ENCODE assay signal across 7 mouse cellular contexts in the genomic region with DNA sequence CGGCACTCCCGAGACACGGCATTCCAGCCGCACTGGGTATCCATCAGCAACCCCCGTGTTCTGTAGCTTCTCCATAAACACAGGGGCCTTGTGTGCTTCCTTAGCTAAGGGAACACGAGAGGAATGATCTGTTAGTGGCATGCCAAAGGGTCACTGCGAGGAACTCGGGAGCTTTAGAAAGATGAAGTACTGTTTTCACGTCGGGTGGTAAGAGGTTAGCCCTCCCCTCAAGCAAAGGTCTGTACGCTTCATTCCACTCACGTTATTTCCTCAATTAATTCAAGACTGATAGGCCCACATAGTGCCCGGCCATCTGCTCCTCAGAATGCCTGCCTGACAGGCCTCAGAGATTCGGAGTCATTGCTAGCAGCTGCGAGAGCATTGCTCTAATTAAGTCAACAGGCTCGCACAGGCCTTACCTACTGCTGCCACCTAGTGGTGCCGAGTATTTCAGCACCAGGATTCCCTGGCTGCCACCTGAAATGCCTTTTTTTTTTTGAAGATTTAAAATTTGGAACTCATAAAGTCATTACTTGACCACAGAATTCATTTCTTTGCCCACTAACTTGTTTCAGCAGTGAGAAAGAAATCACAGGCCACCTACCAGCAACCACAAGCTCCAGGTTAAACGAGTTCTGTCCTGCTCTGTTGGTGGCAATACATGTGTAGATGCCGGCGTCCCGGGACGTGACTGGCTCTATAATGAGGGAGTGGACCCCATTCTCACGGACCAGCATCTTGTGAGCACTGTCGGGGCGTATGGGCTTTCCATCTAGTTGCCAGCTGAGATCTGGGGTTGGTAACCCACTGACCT. TPM values are rescaled to one million over a fixed set of nuclear protein-coding genes. Genes with fewer than 3 reads are reported as not detected.
DNase-seq lines count a peak whose midpoint lies in the region; ATAC-seq and TF ChIP-seq lines count a peak whose summit lies in the region.

No protein-coding gene starts in this region.

- H3K27ac ChIP-seq in intestine, postnatal 0 days (ENCODE audit: low read depth, low read length), result no peak overlapping the region; the same call in 1 of the 2 replicates
- H3K27ac ChIP-seq in midbrain, embryonic 15.5 days, result peak overlapping the region; percentile 79

- intact Hi-C loops in left cerebral cortex, postnatal 14 days (cut with DNase I), result loop anchor here (10.0 kb wide), 3 partner anchors 441 to 1011 kb away; a partner anchor contains a TSS

- WGBS in intestine, postnatal 0 days, result 54% methylated on average over 25 of the region's 25 CpGs
- WGBS in midbrain, embryonic 15.5 days, result 19% methylated on average over 25 of the region's 25 CpGs

- peak; percentile 96 for TF ChIP-seq CTCF in intestine, postnatal 0 days (IDR thresholded peaks at IDR 0.05; ENCODE audit: low read depth)

- H3K4me3 ChIP-seq in intestine, postnatal 0 days (ENCODE audit: low read depth, low read length), result no peak overlapping the region
- H3K4me3 ChIP-seq in midbrain, embryonic 15.5 days, result peak overlapping the region; percentile 24

- no peak overlapping the region for H3K4me2 ChIP-seq in intestine, postnatal 0 days (replicated peaks; ENCODE audit: low read depth)
- H3K4me2 ChIP-seq in midbrain, embryonic 15.5 days, result peak overlapping the region; percentile 36

- H3K4me1 ChIP-seq in intestine, postnatal 0 days (replicated peaks; ENCODE audit: control insufficient read depth, insufficient read depth, low read length), result no peaks in the 10 kb centered on the region
- H3K4me1 ChIP-seq in midbrain, embryonic 15.5 days, result peaks cover 21% of the 10 kb centered on the region

- H3K9me3 ChIP-seq in intestine, postnatal 0 days (ENCODE audit: control insufficient read depth), result no peaks in the 10 kb centered on the region
- H3K9me3 ChIP-seq in midbrain, embryonic 15.5 days, result no peaks in the 10 kb centered on the region

- ATAC-seq in common myeloid progenitor, adult 5-6 weeks (replicated peaks; ENCODE audit: low read depth, poor library complexity, severe bottlenecking), result peak; percentile 83
- peak; percentile 67; the same call in 1 of the 2 replicates for ATAC-seq in intestine, postnatal 0 days
- ATAC-seq in midbrain, embryonic 15.5 days (replicated peaks), result peak; percentile 92

- no peaks in the 10 kb centered on the region for H3K27me3 ChIP-seq in intestine, postnatal 0 days (replicated peaks; ENCODE audit: control insufficient read depth, insufficient read depth, low read length)
- no peaks in the 10 kb centered on the region for H3K27me3 ChIP-seq in midbrain, embryonic 15.5 days (replicated peaks)

- H3K9ac ChIP-seq in intestine, postnatal 0 days (ENCODE audit: low read depth, low read length), result no peak overlapping the region
- peak overlapping the region; percentile 6; the same call in 1 of the 2 replicates for H3K9ac ChIP-seq in midbrain, embryonic 15.5 days

- DNase-seq in adrenal gland, adult 2 months, result peak; percentile 73
- DNase-seq in gastrocnemius, adult 8-10 months (ENCODE audit: low spot score in 2 of 2), result peak; percentile 41 to 64
- peak; percentile 92 to 94 for DNase-seq in left cerebral cortex, postnatal 14 days (ENCODE audit: low spot score in 2 of 2)
- DNase-seq in spleen, postnatal 10 days (ENCODE audit: low spot score in 2 of 2), result peak; percentile 50 to 81

- H3K36me3 ChIP-seq in intestine, postnatal 0 days (ENCODE audit: control insufficient read depth, insufficient read depth), result peaks cover 66% of the 10 kb centered on the region
- no peaks in the 10 kb centered on the region for H3K36me3 ChIP-seq in midbrain, embryonic 15.5 days (replicated peaks)

RNA-seq across cellular contexts. Expression of a gene that starts 28.6 kb away (rescaled TPM):
- total RNA-seq in adrenal gland, adult 2 months (2021), result 10 to 100 TPM; 38.9 to 51.9 TPM
- polyA plus RNA-seq in adrenal gland, adult 2 months (2012; rRNA removed), result 1.6 and 3.8 TPM in 2 replicates
- total RNA-seq in common myeloid progenitor, adult 5-6 weeks (2017), result 30.8 and 47.0 TPM in 2 replicates
- 10 to 100 TPM; 29.5 to 38.0 (median 35.8) TPM for total RNA-seq in gastrocnemius, adult 8-10 months (2022)
- 50.2 and 51.2 TPM in 2 replicates for polyA plus RNA-seq in intestine, postnatal 0 days (2015; fragmentation: Nextera tagmentation; extraction: Ambion mirVana)
- total RNA-seq in left cerebral cortex, postnatal 14 days (2021), result 10 to 100 TPM; 21.3 to 22.7 TPM
- polyA plus RNA-seq in midbrain, embryonic 15.5 days (2015; fragmentation: Nextera tagmentation; extraction: Ambion mirVana), result 16.1 and 18.6 TPM in 2 replicates
